Mouse (Mus musculus) embryonic facial prominence, embryonic 11.5 days (tissue): ENCODE data around the gene Fnbp4. TPM values are rescaled to one million over a fixed set of nuclear protein-coding genes. Genes with fewer than 3 reads are reported as not detected.
"Not testable (repeated sequence)": the region's sequence is repeated elsewhere in the genome, so short reads cannot be mapped to it uniquely, and the experiment has no call there.

Source experiments
- ATAC-seq: fragments of 200-750 bp; cut with Nextera tagmentation; replicated peaks from 2 replicates; pipeline ENCODE4 v1.8.0; 2017; ENCODE audit warnings: low read depth; ENCODE audit not compliant: insufficient number of reproducible peaks, low FRiP score, low TSS enrichment
- DNase-seq: peaks from one replicate; pipeline ENCODE4 v3.0.0-alpha.2; 2015; ENCODE audit warnings: low spot score
- H3K27ac ChIP-seq: fragments of 300-500 bp; sonication (generic); replicated peaks from 2 replicates; pipeline ENCODE4 v1.5.1; 2014; ENCODE audit warnings: mild to moderate bottlenecking, low read depth, low read length, control low read depth
- H3K27me3 ChIP-seq: fragments of 300-500 bp; sonication (generic); 2 replicates; pipeline ENCODE4 v1.6.1; 2014; ENCODE audit warnings: mild to moderate bottlenecking, low read length, moderate library complexity, mixed read lengths; ENCODE audit not compliant: control insufficient read depth, insufficient read depth
- H3K36me3 ChIP-seq: fragments of 300-500 bp; sonication (generic); replicated peaks from 2 replicates; pipeline ENCODE4 v1.6.1; 2014; ENCODE audit warnings: low read depth, mild to moderate bottlenecking, low read length, moderate library complexity, mixed read lengths; ENCODE audit not compliant: control insufficient read depth, insufficient read depth
- H3K4me1 ChIP-seq: fragments of 300-500 bp; sonication (generic); 2 replicates; pipeline ENCODE4 v1.6.1; 2014; ENCODE audit warnings: low read length, mixed read lengths; ENCODE audit not compliant: control insufficient read depth, insufficient read depth
- H3K4me2 ChIP-seq: fragments of 300-500 bp; sonication (generic); 2 replicates; pipeline ENCODE4 v1.6.1; 2014; ENCODE audit warnings: low read depth, mild to moderate bottlenecking, control low read depth, low read length, moderate library complexity
- H3K4me3 ChIP-seq: fragments of 300-500 bp; sonication (generic); 2 replicates; pipeline ENCODE4 v1.5.1; 2014; ENCODE audit warnings: low read depth, low read length, control low read depth
- H3K9ac ChIP-seq: fragments of 300-500 bp; sonication (generic); replicated peaks from 2 replicates; pipeline ENCODE4 v1.6.1; 2014; ENCODE audit warnings: mild to moderate bottlenecking, control low read depth, low read length
- H3K9me3 ChIP-seq: fragments of 300-500 bp; sonication (generic); replicated peaks from 2 replicates; pipeline ENCODE4 v1.6.1; 2016; ENCODE audit warnings: mild to moderate bottlenecking, low read length, inconsistent platforms, mixed read lengths; ENCODE audit not compliant: control insufficient read depth
- WGBS: fragments of 180-500 bp; shearing (Covaris S2); extraction: QIAGEN DNeasy Blood & Tissue Kit; methylation state at CpG from one replicate; pipeline ENCODE4 v1.1.7; 2014; 5-methylcytosine and 5-hydroxymethylcytosine counted together
- polyA plus RNA-seq: library from polyadenylated mRNA; unstranded; fragments of >200 nt; fragmentation: Nextera tagmentation; extraction: Ambion mirVana; gene quantifications from 2 replicates; pipeline ENCODE4 v1.2.1, GENCODE M21; 2014

Fnbp4 gene
- polyA plus RNA-seq, 1 experiment from 2014 or later = 83.9 TPM

- Histone ChIP-seq H3K27me3 (no peaks in the 10 kb centered on the region), H3K36me3 (no peaks in the 10 kb centered on the region), H3K9ac (no peak overlapping the region), H3K4me1 (no peaks in the 10 kb centered on the region), H3K4me3 (no peak overlapping the region), H3K9me3 (no peaks in the 10 kb centered on the region), H3K4me2 (no peak overlapping the region), H3K27ac (no peak overlapping the region)
- 73% methylated on average over 6 of the region's 6 CpGs for WGBS
- ATAC-seq (no peak), DNase-seq (no peak)
Observed at GRCm38 (mm10) chr2:90823781-90824180, 78.6 kb downstream of the Fnbp4 start.

- not testable (repeated sequence) for H3K4me3 ChIP-seq, ATAC-seq, H3K9ac ChIP-seq, H3K4me2 ChIP-seq, H3K9me3 ChIP-seq, H3K36me3 ChIP-seq, H3K4me1 ChIP-seq, DNase-seq, H3K27ac ChIP-seq, H3K27me3 ChIP-seq
- 88% methylated on average over 10 of the region's 10 CpGs for WGBS
Observed at GRCm38 (mm10) chr2:90824528-90824927, 79.4 kb downstream of the Fnbp4 start.

- Histone ChIP-seq H3K9ac (no peak overlapping the region), H3K4me2 (no peak overlapping the region), H3K4me1 (no peaks in the 10 kb centered on the region), H3K4me3 (no peak overlapping the region), H3K9me3 (no peaks in the 10 kb centered on the region), H3K27me3 (no peaks in the 10 kb centered on the region), H3K36me3 (no peaks in the 10 kb centered on the region), H3K27ac (no peak overlapping the region)
- 85% methylated on average over 11 of the region's 11 CpGs for WGBS
- ATAC-seq (no peak), DNase-seq (no peak)
Observed at GRCm38 (mm10) chr2:90825515-90826172, 80.5 kb downstream of the Fnbp4 start.

GRCm38 (mm10) chr2:90828739-90829138 lies 83.6 kb downstream of the Fnbp4 start:
- Histone ChIP-seq H3K4me2 (no peak overlapping the region), H3K4me1 (no peaks in the 10 kb centered on the region), H3K9ac (no peak overlapping the region), H3K27me3 (no peaks in the 10 kb centered on the region), H3K27ac (no peak overlapping the region), H3K36me3 (no peaks in the 10 kb centered on the region), H3K9me3 (no peaks in the 10 kb centered on the region), H3K4me3 (no peak overlapping the region)
- no peak for DNase-seq
- WGBS = 72% methylated on average over 7 of the region's 7 CpGs
- ATAC-seq = no peak

Other genes with a start within 250 kb of the Fnbp4 start
- gene Ptprj, start 164.7 kb upstream of the Fnbp4 start, polyA plus RNA-seq = 3.0 and 3.5 TPM in 2 replicates
- gene Nup160, start 68.2 kb upstream of the Fnbp4 start, polyA plus RNA-seq = 69.9 and 74.3 TPM in 2 replicates
- 0.91 and 1.3 TPM in 2 replicates for gene Agbl2, start 37.4 kb downstream of the Fnbp4 start, polyA plus RNA-seq
- gene Mtch2, start 101.8 kb downstream of the Fnbp4 start, polyA plus RNA-seq = 239 and 261 TPM in 2 replicates
- 12.8 and 13.7 TPM in 2 replicates for gene C1qtnf4, start 140.5 kb downstream of the Fnbp4 start, polyA plus RNA-seq
- gene Kbtbd4, start 159.4 kb downstream of the Fnbp4 start, polyA plus RNA-seq = 51.4 and 53.1 TPM in 2 replicates
- 227 and 230 TPM in 2 replicates for gene Ndufs3, start 159.5 kb downstream of the Fnbp4 start, polyA plus RNA-seq
- gene Celf1, start 195.0 kb downstream of the Fnbp4 start, polyA plus RNA-seq = 76.6 and 81.3 TPM in 2 replicates